Mouse (Mus musculus) c-Kit-positive CD71-negative TER-119-negative erythroid progenitor cells, embryonic 14.5 days (primary cell): Measurements from ENCODE around the gene Prpf4.

Source experiments
- DNase-seq: peaks from one replicate; pipeline ENCODE4 v3.0.0-alpha.2; 2013; ENCODE audit warnings: low read depth

Gene Prpf4

GRCm38 (mm10) chr4:62437256-62437778, 28.7 kb downstream of the Prpf4 start:
- no peak for DNase-seq

DNA sequence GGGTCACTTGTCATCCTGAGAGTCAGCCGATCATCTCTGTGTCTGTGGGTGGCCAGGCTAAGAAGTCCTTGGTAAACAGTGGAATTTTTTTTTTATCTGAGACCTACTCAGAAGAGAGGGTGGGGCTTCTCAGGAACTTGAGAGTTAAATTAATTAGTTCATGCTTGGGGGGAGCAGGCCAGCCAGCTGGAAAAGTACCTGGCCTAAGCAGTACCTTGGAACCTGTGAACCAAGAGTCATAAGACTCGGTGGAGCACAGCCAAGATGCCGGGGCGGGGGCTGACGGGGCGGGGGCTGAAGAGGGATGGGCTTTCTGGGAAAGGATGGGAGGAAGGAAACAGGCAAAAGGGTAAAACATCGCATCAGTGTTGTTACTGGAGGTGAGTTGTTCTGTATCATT, 29.3 kb downstream of the Prpf4 start:
- no peak for DNase-seq

DNA sequence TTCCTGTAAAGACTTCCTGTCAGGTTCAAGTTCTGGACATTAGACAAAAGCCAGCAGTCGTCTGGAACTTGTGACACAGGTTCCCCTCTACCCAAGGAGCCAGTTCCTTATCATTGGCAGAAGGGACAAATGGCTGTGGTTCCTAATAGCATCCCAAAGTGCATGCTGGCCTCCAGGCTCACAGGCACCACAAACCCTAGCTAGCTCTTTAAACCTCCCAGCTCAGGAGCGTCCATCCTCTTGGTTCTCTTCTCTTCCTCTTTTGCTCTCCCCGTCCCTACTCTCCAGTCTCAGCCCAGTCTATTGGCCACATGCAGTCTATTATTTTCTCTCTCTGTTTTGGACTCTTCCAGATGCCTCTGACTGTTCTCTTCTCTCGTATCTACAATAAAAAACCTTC, 31.2 kb downstream of the Prpf4 start:
- DNase-seq: no peak

DNA sequence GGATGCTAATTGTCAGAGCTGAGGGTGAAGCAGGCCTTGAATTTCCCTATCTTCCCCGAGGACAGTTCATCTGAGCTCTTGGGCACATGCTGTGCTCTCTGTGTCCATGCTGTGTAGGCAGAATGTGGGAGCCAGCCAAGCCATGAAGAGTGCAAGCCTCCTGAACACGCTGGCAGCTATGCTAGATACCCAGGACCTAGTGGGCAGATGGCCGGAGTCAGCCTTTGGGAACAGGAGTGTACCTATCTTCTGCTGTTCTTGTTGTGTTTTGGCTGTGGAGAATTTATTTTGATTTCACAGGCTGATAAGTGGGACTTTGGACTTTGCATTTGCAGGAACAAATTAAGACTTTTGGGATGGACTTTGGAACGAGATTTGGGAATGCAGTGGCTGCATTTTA, 31.9 kb downstream of the Prpf4 start:
- DNase-seq: no peak

DNA sequence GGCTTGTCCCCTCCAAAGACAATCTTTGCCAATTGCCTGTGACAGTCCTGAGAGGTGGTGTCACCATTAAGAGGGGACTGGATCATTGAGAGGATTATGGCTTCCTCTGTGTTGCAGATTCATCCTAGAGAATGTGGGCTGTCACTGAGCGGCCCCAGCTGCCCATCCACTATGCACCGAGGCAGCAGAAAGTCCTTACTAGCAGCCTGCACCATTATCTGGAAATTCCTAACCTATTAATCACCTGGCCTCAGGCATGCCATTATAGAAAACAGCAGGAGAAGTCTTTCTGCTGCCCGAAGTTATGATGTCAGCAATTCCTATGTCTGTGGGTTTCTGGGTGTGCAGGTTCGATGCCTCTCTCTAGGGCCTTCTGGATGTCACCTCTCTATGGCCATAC, 32.4 kb downstream of the Prpf4 start:
- no peak for DNase-seq

GRCm38 (mm10) chr4:62454995-62455394, 46.4 kb downstream of the Prpf4 start:
- DNase-seq: no peak

- DNase-seq: no peak
These were observed 50.5 kb downstream of the Prpf4 start for GRCm38 (mm10) chr4:62459081-62459480.

- no peak for DNase-seq
These were observed 51.8 kb downstream of the Prpf4 start for GRCm38 (mm10) chr4:62460348-62460747.

GRCm38 (mm10) chr4:62463124-62463523, 54.5 kb downstream of the Prpf4 start:
- DNase-seq: no peak

DNA sequence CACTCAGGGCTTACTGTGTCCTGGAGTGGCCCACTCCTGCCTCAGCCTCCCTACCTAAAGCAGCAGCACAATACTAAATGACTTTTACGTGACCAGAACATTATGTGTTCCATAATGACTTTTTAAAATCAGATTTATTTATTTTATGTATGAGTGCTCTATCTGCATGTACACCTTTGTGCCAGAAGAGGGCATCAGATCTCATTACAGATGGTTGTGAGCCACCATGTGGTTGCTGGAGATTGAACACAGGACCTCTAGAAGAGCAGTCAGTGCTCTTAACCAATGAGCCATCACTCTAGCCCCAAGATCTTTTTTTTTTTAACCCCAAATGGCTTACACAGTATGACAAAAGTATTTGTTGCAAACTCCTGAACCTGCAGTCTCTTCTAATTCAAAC, 59.6 kb downstream of the Prpf4 start:
- no peak for DNase-seq

- DNase-seq: peak; percentile 58
These were observed 62.0 kb downstream of the Prpf4 start, which contains the start of gene Wdr31 for GRCm38 (mm10) chr4:62470598-62471051. Wdr31 (minus strand) TSS chr4:62470896.

- DNase-seq: no peak
These were observed 63.5 kb downstream of the Prpf4 start for GRCm38 (mm10) chr4:62472071-62472470.

GRCm38 (mm10) chr4:62475131-62475530, 66.5 kb downstream of the Prpf4 start:
- DNase-seq: no peak

DNA sequence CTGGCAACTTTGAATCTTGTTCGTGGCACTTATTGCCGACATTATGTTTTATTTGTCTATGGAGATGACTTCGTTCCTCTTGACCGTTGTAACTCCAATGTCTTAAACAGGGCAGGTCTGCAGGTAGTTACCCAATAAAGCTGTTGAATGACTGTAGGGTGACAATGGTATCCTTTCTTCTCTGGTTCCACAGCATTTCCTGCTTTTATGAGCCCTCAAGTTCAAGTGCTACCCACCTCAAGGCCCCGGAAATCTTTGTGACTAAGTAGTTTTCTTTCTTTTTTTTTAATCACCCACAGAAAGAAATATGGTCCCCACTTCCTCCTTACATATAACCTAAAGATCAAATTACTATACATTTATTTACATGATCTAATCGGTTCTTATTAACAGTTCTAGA, 67.2 kb downstream of the Prpf4 start:
- no peak for DNase-seq
